Mouse (Mus musculus): ENCODE results near the gene Klf16.

GRCm38 (mm10) chr10:80569664-80570066 lies 7.5 kb downstream of the Klf16 start:
- TF ChIP-seq CTCF (IDR thresholded peaks at IDR 0.05) (no peak), POLR2A (IDR thresholded peaks at IDR 0.05; ENCODE audit: insufficient read depth, low read depth, low read length) (no peak), EP300 (IDR thresholded peaks at IDR 0.05; ENCODE audit: insufficient read depth, low read depth, low read length) (no peak)

Measured in heart, adult 2 months (tissue).